Mouse (Mus musculus) erythroblast, embryonic 14.5 days (primary cell): ENCODE measurements at regions not wholly inside any gene's neighbourhood (a gene's known extent, or its start where the extent isn't known, plus 50 kb on each side); places are given as distances from the start of the nearest gene placed in this dataset.

Experiments used
- GATA1 ChIP-seq: IDR thresholded peaks from 2 replicates; pipeline ENCODE4 v1.6.1; 2012; ENCODE audit warnings: low read length, inconsistent platforms, mixed read lengths
- TAL1 ChIP-seq: IDR thresholded peaks from 3 replicates; pipeline ENCODE4 v1.6.1; 2012; ENCODE audit warnings: low read length, inconsistent platforms, mixed read lengths

GRCm38 (mm10) chr15:56896553-56896952 lies 580.9 kb downstream of the Slc22a22 start:
- TF ChIP-seq GATA1 = no peak
- TF ChIP-seq TAL1 = no peak
